Mouse (Mus musculus): ENCODE results near the gene Gm49027.

DNA sequence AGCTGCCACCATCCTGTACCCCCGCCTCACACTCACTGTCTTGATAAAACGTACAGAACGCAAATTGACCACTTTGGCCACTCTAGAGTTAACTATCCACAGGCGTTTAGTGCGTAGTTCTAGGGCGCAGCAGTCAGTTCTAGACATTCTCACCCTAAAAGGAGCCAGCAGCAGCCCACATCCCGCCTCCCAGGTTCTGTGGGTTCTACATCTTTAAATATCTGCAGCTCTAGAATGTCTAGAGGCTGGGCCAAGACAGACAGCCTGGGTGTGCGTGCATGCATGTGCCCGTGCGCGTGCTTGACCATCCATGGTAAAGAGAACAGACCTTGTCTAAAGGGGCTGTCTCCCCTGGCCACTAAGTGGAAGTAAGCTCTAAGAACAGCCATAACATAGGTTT is 35.8 kb upstream of the Gm49027 start:
- TF ChIP-seq CTCF (IDR thresholded peaks at IDR 0.05; ENCODE audit: insufficient read depth, low read length) (no peak), POLR2A (IDR thresholded peaks at IDR 0.05; ENCODE audit: borderline replicate concordance, extremely low read depth, low read depth, low read length) (no peak)
